Mouse (Mus musculus) embryonic facial prominence, embryonic 11.5 days (tissue): ENCODE data around the gene Bcor. TPM values are rescaled to one million over a fixed set of nuclear protein-coding genes. Genes with fewer than 3 reads are reported as not detected.

Source experiments
- ATAC-seq: fragments of 200-750 bp; cut with Nextera tagmentation; replicated peaks from 2 replicates; pipeline ENCODE4 v1.8.0; 2017; ENCODE audit warnings: low read depth; ENCODE audit not compliant: insufficient number of reproducible peaks, low FRiP score, low TSS enrichment
- DNase-seq: peaks from one replicate; pipeline ENCODE4 v3.0.0-alpha.2; 2015; ENCODE audit warnings: low spot score
- H3K27ac ChIP-seq: fragments of 300-500 bp; sonication (generic); replicated peaks from 2 replicates; pipeline ENCODE4 v1.5.1; 2014; ENCODE audit warnings: mild to moderate bottlenecking, low read depth, low read length, control low read depth
- H3K27me3 ChIP-seq: fragments of 300-500 bp; sonication (generic); 2 replicates; pipeline ENCODE4 v1.6.1; 2014; ENCODE audit warnings: mild to moderate bottlenecking, low read length, moderate library complexity, mixed read lengths; ENCODE audit not compliant: control insufficient read depth, insufficient read depth
- H3K36me3 ChIP-seq: fragments of 300-500 bp; sonication (generic); replicated peaks from 2 replicates; pipeline ENCODE4 v1.6.1; 2014; ENCODE audit warnings: low read depth, mild to moderate bottlenecking, low read length, moderate library complexity, mixed read lengths; ENCODE audit not compliant: control insufficient read depth, insufficient read depth
- H3K4me1 ChIP-seq: fragments of 300-500 bp; sonication (generic); 2 replicates; pipeline ENCODE4 v1.6.1; 2014; ENCODE audit warnings: low read length, mixed read lengths; ENCODE audit not compliant: control insufficient read depth, insufficient read depth
- H3K4me2 ChIP-seq: fragments of 300-500 bp; sonication (generic); 2 replicates; pipeline ENCODE4 v1.6.1; 2014; ENCODE audit warnings: low read depth, mild to moderate bottlenecking, control low read depth, low read length, moderate library complexity
- H3K4me3 ChIP-seq: fragments of 300-500 bp; sonication (generic); 2 replicates; pipeline ENCODE4 v1.5.1; 2014; ENCODE audit warnings: low read depth, low read length, control low read depth
- H3K9ac ChIP-seq: fragments of 300-500 bp; sonication (generic); replicated peaks from 2 replicates; pipeline ENCODE4 v1.6.1; 2014; ENCODE audit warnings: mild to moderate bottlenecking, control low read depth, low read length
- H3K9me3 ChIP-seq: fragments of 300-500 bp; sonication (generic); replicated peaks from 2 replicates; pipeline ENCODE4 v1.6.1; 2016; ENCODE audit warnings: mild to moderate bottlenecking, low read length, inconsistent platforms, mixed read lengths; ENCODE audit not compliant: control insufficient read depth
- WGBS: fragments of 180-500 bp; shearing (Covaris S2); extraction: QIAGEN DNeasy Blood & Tissue Kit; methylation state at CpG from one replicate; pipeline ENCODE4 v1.1.7; 2014; 5-methylcytosine and 5-hydroxymethylcytosine counted together
- polyA plus RNA-seq: library from polyadenylated mRNA; unstranded; fragments of >200 nt; fragmentation: Nextera tagmentation; extraction: Ambion mirVana; gene quantifications from 2 replicates; pipeline ENCODE4 v1.2.1, GENCODE M21; 2014

Bcor gene
- 26.9 TPM in 2 replicates for polyA plus RNA-seq

DNA sequence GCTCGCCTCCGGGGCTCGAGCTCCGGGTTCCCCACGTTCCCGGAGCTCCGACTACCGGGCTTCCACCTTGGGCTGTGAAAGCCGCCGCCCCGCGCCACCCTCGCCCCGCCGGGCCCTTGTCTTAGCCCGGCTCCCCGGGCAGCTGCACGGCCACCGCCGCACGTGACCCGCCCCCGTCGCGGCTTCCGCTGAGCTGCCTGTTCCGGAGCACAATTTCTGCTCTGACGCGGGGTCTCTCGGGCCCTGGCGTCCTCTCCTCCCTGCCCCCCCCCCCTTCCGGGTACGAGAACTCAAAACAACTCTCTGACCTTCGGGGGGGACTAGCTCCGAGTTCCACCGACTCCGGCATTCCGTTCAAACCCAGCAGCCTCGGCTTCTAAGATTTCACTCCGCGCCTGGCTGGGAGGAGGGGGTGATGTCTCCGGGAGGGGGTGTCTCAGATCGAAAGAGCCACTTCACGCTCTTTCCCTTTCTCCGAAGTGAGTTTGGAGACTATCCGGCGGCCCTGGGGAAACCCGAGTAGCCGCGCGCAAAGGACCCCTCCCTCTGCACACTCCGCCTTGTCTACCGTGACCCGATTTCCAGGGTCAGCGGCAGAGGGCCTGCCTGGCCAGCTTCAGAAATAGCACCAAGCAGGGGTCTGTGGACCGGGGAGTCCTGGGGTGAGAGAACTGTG, at the start of gene Bcor:
TSS of gene Bcor (minus strand) at position 375 of the 676 bp plus-strand sequence.
- Histone ChIP-seq H3K4me2 (peak within 1 kb of the TSS; percentile 67), H3K4me1 (no peaks in the 10 kb centered on the region; the same call in 1 of the 2 replicates), H3K27ac (peak within 1 kb of the TSS; percentile 85), H3K36me3 (no peaks in the 10 kb centered on the region), H3K27me3 (peaks cover 26% of the 10 kb centered on the region), H3K9me3 (no peaks in the 10 kb centered on the region), H3K9ac (peak within 1 kb of the TSS; percentile 68), H3K4me3 (peak within 1 kb of the TSS; percentile 42)
- WGBS = 2% methylated on average over 33 of the region's 56 CpGs
- ATAC-seq (peak; percentile 57), DNase-seq (peak; percentile 75)

DNA sequence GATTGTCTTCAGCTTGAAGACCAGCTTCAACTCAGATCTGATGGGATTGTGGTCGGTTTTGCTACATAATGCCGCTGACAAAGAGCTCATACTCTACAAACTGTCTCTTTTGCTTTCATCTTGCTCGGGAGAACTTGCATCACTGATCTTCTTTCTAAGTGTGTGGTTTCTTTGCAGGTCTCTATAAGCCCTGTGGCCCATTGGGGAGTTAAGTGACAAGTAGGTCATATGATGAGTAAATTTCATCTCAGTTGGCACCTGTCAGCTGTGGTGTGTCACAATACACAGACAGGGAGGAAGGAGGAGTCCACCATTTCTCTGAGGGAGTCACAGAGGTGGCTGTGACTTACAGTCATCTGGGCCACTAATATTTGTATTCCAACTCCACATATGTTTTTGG, 42.8 kb upstream of the Bcor start:
- Histone ChIP-seq H3K4me3 (no peak overlapping the region), H3K27ac (no peak overlapping the region), H3K27me3 (no peaks in the 10 kb centered on the region), H3K36me3 (no peaks in the 10 kb centered on the region), H3K9me3 (no peaks in the 10 kb centered on the region), H3K9ac (no peak overlapping the region), H3K4me2 (no peak overlapping the region), H3K4me1 (no peaks in the 10 kb centered on the region)
- no peak for DNase-seq
- WGBS = 85% methylated on average over 3 of the region's 3 CpGs
- no peak for ATAC-seq

DNA sequence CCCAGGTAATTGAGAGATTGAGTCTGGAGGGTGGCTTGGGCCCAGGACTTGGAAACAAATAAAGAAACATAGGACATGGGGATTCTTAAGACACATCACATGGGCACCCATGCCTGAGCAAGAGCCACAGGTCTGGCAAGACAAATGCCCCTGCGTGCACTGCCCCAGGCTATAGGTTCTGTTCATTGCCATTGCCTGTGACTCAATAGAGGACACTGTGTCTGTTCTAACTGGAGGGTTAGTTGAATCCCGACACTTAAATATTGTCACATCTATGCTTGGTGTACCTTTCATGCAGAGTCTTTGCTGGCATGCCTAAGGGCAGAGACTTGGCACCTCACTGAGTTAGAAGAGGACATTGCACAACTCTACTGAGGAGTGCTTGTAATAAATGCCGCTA, 41.0 kb upstream of the Bcor start:
- no peak overlapping the region for H3K4me2 ChIP-seq
- no peak overlapping the region for H3K9ac ChIP-seq
- H3K4me1 ChIP-seq = no peaks in the 10 kb centered on the region
- no peak overlapping the region for H3K27ac ChIP-seq
- H3K27me3 ChIP-seq = no peaks in the 10 kb centered on the region
- WGBS = 84% methylated on average over 3 of the region's 3 CpGs
- H3K4me3 ChIP-seq = no peak overlapping the region
- no peak for DNase-seq
- no peaks in the 10 kb centered on the region for H3K36me3 ChIP-seq
- ATAC-seq = no peak
- no peaks in the 10 kb centered on the region for H3K9me3 ChIP-seq

DNA sequence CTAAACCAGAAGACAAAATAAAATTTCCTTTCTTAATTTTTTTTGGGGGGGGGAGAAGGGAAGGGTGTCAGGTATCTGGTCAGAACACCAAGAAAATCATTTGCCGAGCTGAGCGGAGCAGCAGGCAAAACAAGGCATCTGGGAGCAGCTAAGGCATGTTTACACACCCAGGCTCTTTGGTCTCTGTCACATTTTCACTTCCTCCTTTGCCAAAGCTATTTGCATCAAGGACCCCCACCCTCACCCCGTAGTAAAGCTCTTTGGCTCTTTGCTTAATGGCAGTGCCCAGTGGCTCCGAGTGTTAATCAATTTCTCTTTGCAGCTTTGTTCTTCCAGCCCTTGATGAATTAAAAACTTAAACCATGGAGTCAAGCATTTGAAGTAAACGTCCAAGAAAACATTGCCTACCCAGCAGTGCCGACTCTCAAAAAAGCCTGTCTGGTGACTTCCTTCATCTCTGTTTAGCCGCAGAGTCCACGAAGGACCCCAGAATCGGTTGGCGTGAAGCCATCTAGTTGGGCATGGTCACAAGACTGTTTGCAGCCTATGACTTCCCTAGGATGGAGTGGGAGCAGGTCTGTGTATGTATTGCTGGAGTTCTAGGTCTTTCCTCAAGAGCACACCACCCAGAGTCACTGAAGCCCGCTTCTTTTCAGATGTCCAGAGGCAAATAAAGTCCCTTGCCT, 35.2 kb upstream of the Bcor start:
- no peak for ATAC-seq
- Histone ChIP-seq H3K27me3 (no peaks in the 10 kb centered on the region; the same call in 1 of the 2 replicates), H3K4me3 (no peak overlapping the region), H3K27ac (no peak overlapping the region), H3K9ac (no peak overlapping the region), H3K9me3 (no peaks in the 10 kb centered on the region), H3K4me1 (no peaks in the 10 kb centered on the region), H3K36me3 (no peaks in the 10 kb centered on the region), H3K4me2 (no peak overlapping the region)
- WGBS = 70% methylated on average over 11 of the region's 11 CpGs
- no peak for DNase-seq

DNA sequence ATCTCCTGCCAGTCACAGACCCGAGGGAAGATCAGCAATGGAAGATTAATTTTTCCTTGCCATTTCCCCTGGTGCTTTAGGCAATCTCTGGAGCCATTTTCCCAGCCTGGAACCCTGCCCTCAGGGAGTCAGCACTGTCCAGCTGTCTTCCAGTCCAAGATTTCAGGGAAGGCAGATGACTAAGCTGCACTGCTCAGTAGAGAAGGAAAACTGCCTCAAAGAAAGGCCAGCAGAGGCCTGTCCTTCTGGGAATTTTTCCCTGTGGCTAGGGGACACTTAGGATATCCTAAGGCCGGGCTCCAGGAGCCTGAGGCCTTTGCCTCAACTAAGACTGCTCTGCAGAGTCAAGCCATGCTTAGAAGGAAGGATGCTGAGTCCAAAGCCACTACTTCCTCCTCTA, 32.2 kb upstream of the Bcor start:
- H3K27me3 ChIP-seq = no peaks in the 10 kb centered on the region; the same call in 1 of the 2 replicates
- H3K9ac ChIP-seq = no peak overlapping the region
- ATAC-seq (no peak), DNase-seq (no peak)
- H3K4me2 ChIP-seq = no peak overlapping the region
- no peaks in the 10 kb centered on the region for H3K4me1 ChIP-seq
- no peak overlapping the region for H3K4me3 ChIP-seq
- no peak overlapping the region for H3K27ac ChIP-seq
- no peaks in the 10 kb centered on the region for H3K36me3 ChIP-seq
- H3K9me3 ChIP-seq = no peaks in the 10 kb centered on the region
- WGBS = 64% methylated on average over 2 of the region's 2 CpGs

DNA sequence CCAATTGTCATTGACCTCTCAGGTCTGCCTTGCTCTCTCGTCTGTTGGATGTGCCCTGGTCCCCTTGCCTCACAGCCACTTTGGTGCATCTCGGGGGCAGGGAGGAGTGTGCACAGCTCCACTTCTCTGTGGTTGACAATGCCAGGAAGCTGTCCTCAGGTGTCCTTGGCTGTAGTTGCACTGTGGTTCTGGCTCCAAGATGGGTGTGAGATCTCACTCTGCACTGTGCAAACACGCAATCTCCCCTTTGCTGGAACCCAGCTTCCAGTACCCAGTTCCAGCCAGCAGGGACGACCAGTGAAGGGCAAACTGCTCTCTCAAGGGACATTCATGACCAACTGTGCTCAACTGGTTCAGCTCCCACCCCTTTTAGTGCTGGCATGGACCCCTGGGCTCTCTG, 29.4 kb upstream of the Bcor start:
- 82% methylated on average over 4 of the region's 4 CpGs for WGBS
- H3K27ac ChIP-seq = no peak overlapping the region
- H3K4me2 ChIP-seq = no peak overlapping the region
- H3K4me3 ChIP-seq = no peak overlapping the region
- DNase-seq (no peak), ATAC-seq (no peak)
- no peak overlapping the region for H3K9ac ChIP-seq
- no peaks in the 10 kb centered on the region for H3K36me3 ChIP-seq
- H3K4me1 ChIP-seq = no peaks in the 10 kb centered on the region
- no peaks in the 10 kb centered on the region; the same call in 1 of the 2 replicates for H3K27me3 ChIP-seq
- H3K9me3 ChIP-seq = no peaks in the 10 kb centered on the region

DNA sequence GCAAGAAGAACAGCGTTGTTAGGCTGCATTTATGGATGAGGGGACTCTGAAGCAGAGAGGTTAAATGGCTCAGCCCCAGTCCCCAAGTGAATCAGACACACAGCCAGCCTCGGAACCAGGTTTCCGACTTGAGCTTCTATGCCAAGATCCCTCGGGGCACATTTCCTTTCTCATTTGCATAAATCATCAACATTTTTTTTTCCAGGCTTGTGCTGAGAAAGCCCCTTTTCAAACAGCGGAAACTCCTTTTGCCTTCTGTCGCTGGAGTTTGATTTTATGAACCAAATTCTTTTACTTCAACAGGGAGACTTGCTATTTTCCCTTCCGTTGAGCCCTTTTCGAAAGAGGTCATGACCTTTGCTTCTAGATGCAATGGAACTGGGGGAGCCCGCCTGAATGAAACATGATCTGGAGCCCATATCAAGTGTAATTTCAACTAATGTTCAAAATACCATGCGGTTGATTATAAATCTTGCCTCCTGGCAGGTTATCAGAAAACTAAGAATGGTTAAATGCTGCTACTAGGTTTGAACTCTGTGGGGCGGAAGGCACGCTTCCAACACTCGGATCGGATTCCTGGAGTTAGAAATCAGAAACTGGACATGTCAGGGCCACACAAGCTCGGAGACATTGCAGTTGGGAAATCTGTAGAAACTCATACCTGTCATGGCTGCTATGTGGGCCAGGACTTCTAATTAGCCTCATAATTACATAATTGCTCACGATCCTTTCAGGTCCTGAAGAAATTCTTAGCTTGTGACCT, 15.2 kb upstream of the Bcor start:
- no peak overlapping the region for H3K9ac ChIP-seq
- WGBS = 33% methylated on average over 16 of the region's 16 CpGs
- ATAC-seq (no peak), DNase-seq (peak; percentile 38)
- no peak overlapping the region for H3K4me2 ChIP-seq
- H3K4me3 ChIP-seq = no peak overlapping the region
- H3K27me3 ChIP-seq = no peaks in the 10 kb centered on the region
- no peaks in the 10 kb centered on the region for H3K36me3 ChIP-seq
- H3K9me3 ChIP-seq = no peaks in the 10 kb centered on the region
- H3K4me1 ChIP-seq = no peaks in the 10 kb centered on the region
- H3K27ac ChIP-seq = no peak overlapping the region

DNA sequence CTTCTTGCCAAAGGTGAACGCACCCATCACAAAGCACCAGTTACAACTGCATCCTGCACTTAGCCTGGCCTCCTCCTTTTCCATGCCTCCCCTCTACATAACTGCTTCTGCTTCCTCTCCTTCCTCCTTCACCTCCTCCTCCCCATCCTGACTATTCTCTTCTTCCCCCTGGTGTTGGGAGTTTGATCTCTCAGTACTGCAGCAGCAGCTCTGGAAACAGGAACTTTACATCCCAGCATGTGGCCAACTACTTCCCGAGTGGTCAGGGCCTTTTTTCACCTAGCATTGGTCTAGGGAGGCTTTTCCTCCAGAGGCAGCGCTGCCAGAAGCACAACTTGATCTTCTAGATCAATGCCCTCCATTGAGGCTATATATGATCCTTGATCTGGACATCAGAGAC, 10.0 kb upstream of the Bcor start:
- H3K9ac ChIP-seq = no peak overlapping the region
- WGBS = 29% methylated on average over 3 of the region's 3 CpGs
- H3K4me3 ChIP-seq = no peak overlapping the region
- no peaks in the 10 kb centered on the region for H3K9me3 ChIP-seq
- H3K4me2 ChIP-seq = no peak overlapping the region
- ATAC-seq = no peak
- no peaks in the 10 kb centered on the region for H3K27me3 ChIP-seq
- H3K36me3 ChIP-seq = no peaks in the 10 kb centered on the region
- H3K27ac ChIP-seq = no peak overlapping the region
- no peak for DNase-seq
- no peaks in the 10 kb centered on the region for H3K4me1 ChIP-seq
